Mouse (Mus musculus): ENCODE measurements around the gene Stk40.

The Stk40 gene

DNA sequence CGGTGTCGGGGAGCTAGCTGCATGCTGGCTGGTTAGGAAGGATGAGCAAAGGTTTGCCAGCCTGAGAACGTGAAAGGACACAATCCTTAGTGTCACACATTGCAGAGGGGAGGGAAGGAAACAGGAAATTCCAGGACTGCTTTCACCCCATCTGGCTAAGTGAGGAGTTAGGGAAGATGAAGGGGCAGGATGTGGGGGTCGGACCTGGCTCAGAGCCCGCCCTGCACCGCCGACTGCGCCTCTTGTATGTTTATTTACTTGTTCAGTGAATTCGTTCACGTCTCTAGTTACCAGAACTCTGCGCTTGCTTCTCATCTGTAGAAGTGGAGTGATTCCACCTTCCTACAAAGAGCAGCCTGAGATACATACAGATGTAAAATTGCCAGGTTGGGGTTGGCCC is 26.7 kb downstream of the Stk40 start:
- DNase-seq, result peak; percentile 64

GRCm38 (mm10) chr4:126131290-126132121 is 27.7 kb downstream of the Stk40 start:
- DNase-seq, result peak; percentile 82

- peak; percentile 69 for DNase-seq
These were observed 29.0 kb downstream of the Stk40 start for GRCm38 (mm10) chr4:126132636-126133264.

DNA sequence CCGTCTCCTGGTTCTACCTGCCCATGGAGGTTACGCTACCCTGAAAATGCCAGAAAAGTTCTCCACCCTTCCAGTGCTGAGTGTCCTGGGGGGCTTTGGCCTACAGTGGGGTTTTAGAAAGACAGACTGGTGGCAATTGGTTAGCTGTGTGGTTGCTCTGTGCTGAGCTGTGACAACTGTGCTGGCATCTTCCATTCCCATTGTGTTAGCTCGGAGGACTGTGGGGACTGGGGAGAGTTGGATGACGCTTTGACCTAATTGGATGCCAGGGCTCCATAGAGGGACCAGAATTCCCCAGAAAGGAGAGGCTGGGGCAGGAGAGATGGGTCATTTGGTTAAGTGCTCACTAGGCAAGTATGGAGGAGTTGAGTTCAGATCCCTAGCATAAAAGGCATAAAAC is 30.5 kb downstream of the Stk40 start:
- DNase-seq, result no peak

- DNase-seq, result peak; percentile 38
These were observed 30.9 kb downstream of the Stk40 start for GRCm38 (mm10) chr4:126134639-126135038.

DNA sequence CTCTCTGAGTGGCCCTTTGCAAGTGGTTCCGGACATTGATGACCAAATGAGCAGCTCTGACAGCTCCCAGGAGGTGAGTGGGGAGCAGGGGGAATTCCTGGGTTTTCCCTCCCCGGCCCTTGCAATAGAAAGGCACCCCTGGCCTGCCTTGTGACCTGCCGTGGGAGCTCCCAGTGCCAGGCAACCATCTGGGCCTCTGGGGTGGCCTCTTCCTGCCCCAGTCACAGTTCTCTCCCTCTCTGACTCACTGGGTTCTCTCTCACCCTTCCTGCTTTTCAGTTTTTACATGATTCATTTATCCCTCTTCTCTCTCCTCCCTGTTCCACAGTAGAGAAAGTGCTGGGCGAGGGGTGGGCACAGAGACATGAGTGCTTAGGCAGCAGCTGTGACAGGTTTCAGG is 34.0 kb downstream of the Stk40 start:
- no peak for DNase-seq

- DNase-seq, result no peak
These were observed 37.3 kb downstream of the Stk40 start for GRCm38 (mm10) chr4:126141021-126141420.

DNA sequence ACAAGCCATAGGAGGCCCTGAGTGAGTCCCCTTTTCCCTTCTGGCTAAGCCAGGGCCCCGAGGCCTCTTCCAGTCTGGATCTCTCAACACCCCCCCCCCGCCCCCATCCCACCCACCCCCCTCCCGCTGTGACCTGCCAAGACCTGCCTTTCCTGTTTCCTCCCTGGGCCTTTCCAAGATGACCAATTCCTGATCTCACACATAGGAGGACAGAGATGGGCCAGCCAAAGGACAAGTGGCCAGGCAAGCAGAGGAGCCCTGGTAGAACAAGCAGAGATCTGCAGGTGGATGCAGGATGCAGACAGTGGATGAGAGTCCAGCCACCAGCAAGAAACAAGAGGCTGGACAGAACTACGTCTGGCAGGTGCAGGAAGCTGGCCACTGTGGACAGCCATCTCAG is 41.6 kb downstream of the Stk40 start:
- DNase-seq, result no peak

GRCm38 (mm10) chr4:126146974-126147532 is 43.3 kb downstream of the Stk40 start:
- no peak for DNase-seq

GRCm38 (mm10) chr4:126147533-126148160 is 43.9 kb downstream of the Stk40 start, which contains the start of gene Eva1b:
Eva1b (plus strand) TSS chr4:126147744.
- DNase-seq, result peak; percentile 82

GRCm38 (mm10) chr4:126148161-126148961 is 44.6 kb downstream of the Stk40 start:
- DNase-seq, result peak; percentile 89

DNA sequence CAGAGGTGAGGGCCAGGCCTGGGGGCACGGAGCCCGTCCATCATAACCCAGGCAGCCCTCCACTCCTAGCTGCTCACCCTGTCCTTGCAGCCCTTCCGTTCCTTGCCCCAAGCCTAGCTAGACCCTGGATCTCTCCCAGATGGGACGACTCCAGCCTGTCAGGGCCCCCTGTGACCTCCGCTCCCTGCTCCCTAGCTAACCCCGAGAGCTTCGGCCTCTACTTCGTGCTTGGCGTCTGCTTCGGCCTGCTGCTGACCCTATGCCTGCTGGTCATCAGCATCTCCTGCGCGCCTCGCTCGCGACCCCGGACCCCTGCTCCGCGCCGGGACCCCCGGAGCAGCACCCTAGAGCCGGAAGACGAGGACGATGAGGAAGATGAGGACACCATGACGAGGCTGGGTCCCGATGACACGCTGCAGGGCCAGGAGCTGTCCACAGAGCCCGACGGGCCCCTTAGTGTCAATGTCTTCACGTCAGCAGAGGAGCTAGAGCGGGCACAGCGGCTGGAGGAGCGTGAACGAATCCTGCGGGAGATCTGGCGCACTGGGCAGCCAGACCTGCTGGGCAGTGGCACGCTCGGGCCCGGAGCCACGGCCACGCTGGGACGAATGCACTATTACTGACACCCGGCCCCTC is 45.4 kb downstream of the Stk40 start:
- no peak for DNase-seq

DNA sequence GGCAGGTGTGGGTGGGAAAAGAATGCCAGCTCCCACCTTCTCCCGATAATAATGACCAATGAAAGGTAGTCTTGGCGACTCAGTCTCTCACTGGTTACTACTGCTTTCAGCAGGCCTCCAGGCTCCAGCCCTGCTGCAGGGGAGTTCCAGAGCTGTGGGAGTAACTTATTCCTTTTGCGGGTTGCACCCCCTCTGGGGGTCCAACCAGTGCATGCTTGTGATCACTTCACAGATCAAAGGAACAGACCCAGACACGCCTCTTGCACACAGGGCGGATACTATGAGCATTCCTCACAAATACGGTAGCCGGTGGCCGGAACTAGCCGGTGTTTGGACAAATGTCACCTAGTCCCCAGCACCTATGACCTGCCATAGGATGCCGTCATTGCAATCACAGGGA is 46.0 kb downstream of the Stk40 start:
- no peak for DNase-seq

DNA sequence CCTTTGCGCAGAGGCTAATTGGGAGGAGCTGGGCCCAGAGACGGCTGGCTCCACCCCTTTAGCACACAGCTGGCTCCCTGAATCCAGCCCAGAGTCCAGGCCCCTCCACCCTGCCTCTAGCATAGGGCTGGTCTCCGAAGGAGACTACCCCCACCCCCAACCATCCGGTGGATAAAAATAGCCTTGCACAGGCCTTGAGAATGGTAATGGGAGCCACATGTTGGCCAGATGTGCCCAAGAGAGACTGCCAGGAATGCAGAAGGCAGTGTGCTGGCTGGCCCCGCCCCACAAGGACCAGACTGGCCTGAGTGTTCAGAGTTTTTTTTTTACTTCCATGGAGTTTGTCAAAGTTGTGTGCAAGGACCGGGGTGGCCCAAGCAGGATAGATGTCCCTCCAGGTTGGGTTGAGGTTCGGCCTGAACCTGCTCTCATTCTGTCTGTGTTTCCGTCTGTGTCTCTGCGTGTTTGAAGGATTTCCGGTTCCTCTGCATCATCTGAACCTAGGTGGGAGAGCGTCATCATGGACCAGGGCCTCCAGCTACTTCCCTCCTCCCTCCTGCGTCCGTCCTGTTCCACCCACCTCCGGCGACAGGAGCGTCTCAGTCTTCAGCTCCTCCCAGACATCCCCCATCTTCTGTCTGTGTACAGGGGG is 46.7 kb downstream of the Stk40 start:
- peak; percentile 88 for DNase-seq

- no peak for DNase-seq
These were observed 47.2 kb downstream of the Stk40 start for GRCm38 (mm10) chr4:126150949-126151320.

DNA sequence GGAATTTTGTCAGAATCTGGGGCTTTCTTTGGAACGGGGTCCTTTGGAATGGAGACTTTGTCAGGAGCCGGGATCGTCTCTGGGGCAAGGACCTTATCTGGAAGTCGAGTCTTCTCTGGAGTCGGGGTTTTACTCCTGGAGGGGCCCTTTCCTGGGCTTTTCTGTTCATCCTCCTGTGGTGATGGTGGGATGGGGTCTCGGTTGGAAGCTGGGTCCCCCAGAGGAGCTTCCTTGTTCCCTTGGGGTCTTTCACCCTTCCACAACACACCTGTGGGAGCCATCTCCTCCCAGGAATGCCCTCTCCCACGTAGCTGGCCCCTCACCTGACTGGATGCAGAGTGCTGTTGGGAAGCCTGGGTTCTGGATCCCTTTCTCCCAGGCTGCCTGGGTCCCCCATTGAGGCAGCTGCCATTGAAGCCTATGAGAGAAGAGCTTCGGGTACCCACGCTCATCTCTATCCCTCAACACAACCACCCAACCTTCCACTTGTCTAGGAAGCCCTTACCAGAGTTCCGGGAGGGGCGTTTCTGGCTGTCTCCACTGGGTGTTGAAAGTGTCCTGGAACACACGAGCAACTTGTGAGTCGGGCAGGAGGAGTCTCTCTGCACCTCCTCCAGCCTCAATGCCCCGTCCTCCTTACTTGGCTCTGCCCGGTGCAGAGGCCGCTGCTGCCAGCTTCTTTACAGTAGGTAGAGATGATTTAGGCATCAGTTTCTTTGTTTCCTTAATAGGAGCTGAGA is 48.1 kb downstream of the Stk40 start:
- no peak for DNase-seq

- no peak for DNase-seq
These were observed 49.1 kb downstream of the Stk40 start for GRCm38 (mm10) chr4:126152864-126153263.

GRCm38 (mm10) chr4:126155183-126155582 is 51.4 kb downstream of the Stk40 start:
- peak; percentile 80 for DNase-seq

DNA sequence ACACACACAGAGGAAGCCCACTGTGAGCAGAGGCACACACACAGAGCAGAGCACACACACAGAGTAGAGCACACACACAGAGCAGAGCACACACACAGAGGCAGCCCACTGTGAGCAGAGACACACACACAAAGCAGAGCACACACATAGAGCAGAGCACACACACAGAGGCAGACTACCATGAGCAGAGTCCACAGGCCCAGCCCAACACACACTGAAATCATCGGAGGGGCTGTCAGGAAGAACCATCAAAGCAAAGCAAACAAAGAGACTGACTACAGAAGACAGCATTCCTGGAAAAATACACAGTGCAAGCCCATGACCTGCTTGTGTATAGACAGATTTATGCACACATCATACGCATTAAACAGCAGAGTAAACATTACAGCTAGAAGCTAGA is 52.1 kb downstream of the Stk40 start:
- DNase-seq, result no peak

DNA sequence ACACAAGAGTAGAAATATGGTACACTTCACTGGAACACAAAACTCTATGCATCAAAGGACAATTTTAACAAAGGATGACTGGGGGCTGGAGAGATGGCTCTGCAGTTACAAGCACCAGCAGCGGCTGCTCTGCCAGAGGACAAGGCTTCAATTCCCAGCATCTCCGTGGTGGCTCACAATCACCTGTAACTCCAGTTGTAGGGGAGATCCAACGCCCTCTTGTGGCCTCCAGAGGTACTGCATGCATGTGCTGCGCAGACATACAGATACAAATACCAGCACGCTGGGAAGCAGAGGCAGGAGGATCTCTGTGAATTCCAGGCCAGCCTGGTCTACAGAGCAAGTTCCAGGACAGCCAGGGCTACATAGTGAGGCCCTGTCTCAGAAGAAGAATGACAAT is 52.9 kb downstream of the Stk40 start:
- DNase-seq, result peak; percentile 45

DNA sequence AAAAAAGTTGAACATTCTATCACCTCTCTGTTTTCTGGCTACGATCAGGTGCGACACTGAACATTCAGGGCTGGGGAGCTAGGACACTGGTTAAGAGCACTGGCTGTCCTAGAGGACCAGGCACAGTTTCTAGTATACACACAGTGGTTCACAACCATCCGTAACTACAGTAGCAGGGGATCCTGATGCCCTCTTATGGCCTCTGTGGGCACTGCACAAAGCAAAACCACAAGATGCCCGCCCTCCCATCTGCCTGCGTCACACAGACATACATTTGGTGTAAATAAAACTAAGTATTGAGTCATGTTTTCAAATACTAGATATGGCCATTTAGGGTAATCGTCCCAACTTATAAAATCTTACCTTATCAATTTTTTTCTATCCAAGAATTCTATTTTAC is 53.8 kb downstream of the Stk40 start:
- DNase-seq, result no peak
